Mouse (Mus musculus): Measurements from ENCODE around the gene Rhox7a.
"Not testable (repeated sequence)": the region's sequence is repeated elsewhere in the genome, so short reads cannot be mapped to it uniquely, and the experiment has no call there.

Rhox7a gene

DNA sequence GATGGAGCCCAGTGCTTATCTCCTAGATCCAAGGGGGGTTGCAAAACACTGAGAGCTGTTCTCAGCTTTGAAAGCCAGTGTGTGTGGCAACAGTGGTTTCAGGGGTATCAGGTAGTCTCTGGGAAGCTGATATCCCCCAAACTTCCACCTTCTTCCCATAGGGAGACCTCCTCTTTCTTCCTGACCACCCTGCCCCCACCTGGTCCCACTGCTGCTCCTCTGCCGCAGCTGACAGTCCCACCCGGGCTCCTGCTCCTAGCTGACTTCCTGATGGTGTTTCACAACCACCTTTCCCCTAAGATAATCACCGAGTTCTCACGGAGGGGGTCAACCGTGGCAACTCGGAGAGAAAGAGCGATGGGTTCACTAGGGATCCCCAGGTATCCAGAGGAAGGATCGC is at the start of gene Rhox7a:
Gene Rhox7a, plus strand, starts transcription at position 301 of the 400 bp plus-strand sequence.
- not testable (repeated sequence) for DNase-seq

DNA sequence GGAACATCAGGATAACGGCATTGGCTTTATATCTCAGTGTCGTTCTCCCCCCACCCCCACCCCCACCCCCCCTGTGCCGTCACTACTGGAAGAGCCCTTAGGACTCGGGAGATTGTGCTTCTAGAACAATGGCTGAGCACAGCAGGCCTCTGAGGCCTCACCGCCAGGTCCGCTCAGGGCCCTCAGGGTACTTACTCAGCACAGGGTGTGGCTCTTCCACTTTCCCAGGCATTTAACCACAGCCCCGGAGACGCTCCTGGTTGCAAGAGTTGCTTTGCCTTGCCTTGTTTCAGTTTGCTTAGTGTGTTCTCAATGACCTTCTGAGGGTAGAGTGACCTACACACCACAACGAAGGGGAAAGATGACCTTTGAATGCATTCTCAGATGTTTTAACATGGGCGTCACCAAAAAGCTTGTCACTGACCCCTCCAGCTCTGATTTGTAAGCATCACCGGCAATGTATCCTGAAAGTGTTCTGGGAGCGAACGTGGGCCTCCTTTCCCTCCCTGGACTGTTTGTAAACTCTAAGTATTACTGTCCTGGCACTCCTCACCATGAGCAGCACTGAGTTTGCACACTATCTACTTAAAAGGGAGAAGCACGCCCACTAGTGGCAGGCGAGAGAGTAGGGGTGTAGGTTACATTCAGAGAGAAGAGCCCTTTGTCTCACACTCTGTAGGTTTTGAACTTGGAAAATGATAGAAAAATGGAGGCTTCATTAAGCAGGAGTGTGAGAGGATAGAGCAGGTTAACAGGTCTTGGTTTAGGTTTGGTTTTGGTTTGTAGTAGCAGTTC is 24.0 kb upstream of the Rhox7a start:
- no peak for DNase-seq

- no peak for DNase-seq
These were observed 22.1 kb upstream of the Rhox7a start for GRCm38 (mm10) chrX:37809396-37809795.

- peak; percentile 30 for DNase-seq
These were observed 20.3 kb upstream of the Rhox7a start for GRCm38 (mm10) chrX:37811179-37811578.

GRCm38 (mm10) chrX:37815665-37816064 is 15.8 kb upstream of the Rhox7a start:
- peak; percentile 17 for DNase-seq

DNA sequence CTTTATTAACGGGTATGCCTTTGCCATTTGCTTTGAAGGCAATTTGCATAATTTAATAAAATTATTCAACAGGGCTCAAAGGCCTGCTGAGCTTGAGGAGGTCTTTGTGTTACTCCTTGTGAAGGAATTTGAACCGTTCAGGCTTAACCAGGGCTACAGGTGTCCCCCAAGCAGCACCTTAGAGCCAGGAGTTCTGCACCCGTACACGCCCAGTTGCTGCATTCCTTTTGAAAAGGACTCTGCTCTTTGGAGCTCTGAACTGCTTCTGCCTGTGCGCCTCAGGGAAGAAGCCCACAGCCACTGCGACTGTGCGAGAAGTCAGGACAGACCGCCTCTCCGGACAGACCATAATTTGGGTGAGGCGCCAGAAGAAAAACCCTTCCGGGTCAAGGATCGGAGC is 4.9 kb upstream of the Rhox7a start, which contains the start of gene Rhox6:
Gene Rhox6, plus strand, starts transcription at position 301 of the 400 bp plus-strand sequence.
- not testable (repeated sequence) for DNase-seq

- no peak for DNase-seq
These were observed 40.2 kb downstream of the Rhox7a start for GRCm38 (mm10) chrX:37871641-37872040.

GRCm38 (mm10) chrX:37878844-37879243 is 47.4 kb downstream of the Rhox7a start, which contains the start of gene Rhox8:
Gene Rhox8 (minus strand): TSS chrX:37878944.
- DNase-seq, result no peak

All from retina, postnatal 1 day (tissue).